Mouse (Mus musculus): ENCODE results near the gene U2af2. TPM values are rescaled to one million over a fixed set of nuclear protein-coding genes. Genes with fewer than 3 reads are reported as not detected.

The U2af2 gene
- polyA plus RNA-seq, 1 experiment from 2014 or later = 189 TPM

DNA sequence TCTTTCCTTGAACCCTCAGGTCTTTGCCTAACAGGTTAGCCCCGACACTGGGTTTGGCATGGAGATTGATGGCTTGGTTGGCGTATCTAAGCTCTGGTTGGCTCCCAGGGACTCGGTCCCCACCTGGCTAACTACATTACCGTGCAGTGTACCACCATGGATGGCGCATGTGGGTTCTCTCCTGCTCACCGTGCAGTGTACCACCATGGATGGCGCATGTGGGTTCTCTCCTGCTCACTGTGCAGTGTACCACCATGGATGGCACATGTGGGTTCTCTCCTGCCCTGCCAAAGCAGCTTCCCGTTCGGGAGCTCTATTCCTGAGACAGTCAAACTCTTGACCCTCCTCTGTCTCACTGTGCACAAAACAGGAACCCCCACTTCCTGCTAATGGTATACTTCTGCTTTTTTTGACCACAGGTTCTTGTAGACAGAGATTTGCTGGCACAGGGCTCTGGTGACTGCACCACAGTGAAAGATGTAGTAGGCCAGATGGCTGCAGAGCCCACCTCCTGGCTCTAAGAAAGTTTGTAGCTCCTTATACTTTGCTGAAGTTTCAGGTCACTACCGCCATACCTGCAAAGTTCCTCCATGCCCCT, 39.2 kb downstream of the U2af2 start:
- 0 out of 2 replicates have a peak, but pooled peaks cover 2% of the 10 kb centered on the region for H3K9me3 ChIP-seq
- no peaks in the 10 kb centered on the region for H3K27me3 ChIP-seq (replicated peaks; ENCODE audit: low read depth, poor library complexity, severe bottlenecking)
- H3K27ac ChIP-seq (replicated peaks) = no peak overlapping the region
- 90% methylated on average over 10 of the region's 10 CpGs for WGBS
- H3K36me3 ChIP-seq (replicated peaks) = peaks cover 38% of the 10 kb centered on the region
- H3K4me3 ChIP-seq = no peak overlapping the region
- no peaks in the 10 kb centered on the region for H3K4me1 ChIP-seq
- no peak for DNase-seq (ENCODE audit: low spot score)

DNA sequence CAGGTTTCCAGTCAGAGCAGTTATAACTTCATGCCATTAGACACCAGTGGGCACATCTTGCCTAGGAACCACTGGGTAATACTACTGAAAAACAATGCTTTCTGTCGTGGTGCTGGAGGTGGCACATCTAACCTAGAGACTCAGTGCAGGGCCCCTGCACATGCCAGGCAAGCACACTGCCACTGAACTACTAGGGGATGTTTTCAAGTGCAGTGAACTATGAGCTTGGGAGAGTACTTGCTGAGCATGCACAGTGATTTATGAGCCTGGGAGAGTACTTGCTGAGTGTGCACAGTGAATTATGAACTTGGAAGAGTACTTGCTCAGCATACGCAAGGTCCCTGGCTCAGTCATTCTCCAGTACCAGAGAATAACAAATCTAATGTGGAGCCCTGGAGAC, 40.6 kb downstream of the U2af2 start:
- H3K4me3 ChIP-seq = no peak overlapping the region
- H3K36me3 ChIP-seq (replicated peaks) = peaks cover 24% of the 10 kb centered on the region
- no peaks in the 10 kb centered on the region for H3K27me3 ChIP-seq (replicated peaks; ENCODE audit: low read depth, poor library complexity, severe bottlenecking)
- no peak for DNase-seq (ENCODE audit: low spot score)
- H3K9me3 ChIP-seq = no peaks in the 10 kb centered on the region
- no peak overlapping the region for H3K27ac ChIP-seq (replicated peaks)
- H3K4me1 ChIP-seq = no peaks in the 10 kb centered on the region
- WGBS = 86% methylated on average over 2 of the region's 2 CpGs

DNA sequence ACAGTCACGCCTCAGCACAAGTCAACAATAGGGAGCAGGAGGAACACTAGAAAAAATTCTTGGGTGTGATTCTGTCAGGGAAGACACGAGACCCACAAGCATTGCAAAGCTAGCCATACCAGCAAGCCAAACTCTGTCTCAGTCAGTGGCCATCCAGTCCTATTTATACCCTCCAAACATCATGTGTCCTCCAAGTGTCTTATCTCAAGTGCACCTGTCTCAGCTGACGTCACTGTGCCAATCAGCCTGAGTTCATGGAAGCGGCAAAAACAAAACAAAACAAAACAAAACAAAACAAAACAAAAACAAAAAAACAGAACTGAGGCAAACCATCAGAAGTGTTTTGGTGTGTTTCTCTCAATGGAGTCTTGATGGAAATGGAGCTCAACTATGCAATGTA, 46.3 kb downstream of the U2af2 start:
- WGBS = 86% methylated on average over 4 of the region's 4 CpGs
- no peak overlapping the region for H3K27ac ChIP-seq (replicated peaks)
- no peak overlapping the region for H3K4me3 ChIP-seq
- H3K4me1 ChIP-seq = no peaks in the 10 kb centered on the region
- H3K9me3 ChIP-seq = 0 out of 2 replicates have a peak, but pooled peaks cover 3% of the 10 kb centered on the region
- no peaks in the 10 kb centered on the region for H3K27me3 ChIP-seq (replicated peaks; ENCODE audit: low read depth, poor library complexity, severe bottlenecking)
- no peaks in the 10 kb centered on the region for H3K36me3 ChIP-seq (replicated peaks)
- no peak for DNase-seq (ENCODE audit: low spot score)

DNA sequence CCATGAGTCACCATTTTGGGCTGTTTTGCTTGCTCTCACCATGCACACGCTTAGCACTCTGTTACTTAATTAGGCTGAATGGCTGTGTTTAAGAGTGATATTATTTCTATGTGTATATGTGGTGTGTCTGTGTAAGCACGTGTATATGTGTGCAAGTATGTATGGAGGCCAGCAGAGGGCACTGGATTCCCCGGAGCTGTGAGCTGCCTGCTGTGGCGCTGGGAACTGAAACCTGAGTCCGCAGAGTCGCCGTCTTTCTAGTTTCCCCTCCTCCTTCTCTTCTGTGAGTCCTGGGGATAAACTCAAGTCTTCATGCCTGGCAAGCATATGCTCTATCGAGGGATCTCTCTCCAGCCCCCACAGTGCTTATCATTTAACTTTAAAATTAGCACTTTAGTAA, 47.4 kb downstream of the U2af2 start:
- H3K4me1 ChIP-seq = no peaks in the 10 kb centered on the region
- H3K27me3 ChIP-seq (replicated peaks; ENCODE audit: low read depth, poor library complexity, severe bottlenecking) = no peaks in the 10 kb centered on the region
- no peak overlapping the region for H3K27ac ChIP-seq (replicated peaks)
- no peak overlapping the region for H3K4me3 ChIP-seq
- H3K36me3 ChIP-seq (replicated peaks) = no peaks in the 10 kb centered on the region
- 85% methylated on average over 8 of the region's 8 CpGs for WGBS
- DNase-seq (ENCODE audit: low spot score) = no peak
- H3K9me3 ChIP-seq = 0 out of 2 replicates have a peak, but pooled peaks cover 3% of the 10 kb centered on the region

DNA sequence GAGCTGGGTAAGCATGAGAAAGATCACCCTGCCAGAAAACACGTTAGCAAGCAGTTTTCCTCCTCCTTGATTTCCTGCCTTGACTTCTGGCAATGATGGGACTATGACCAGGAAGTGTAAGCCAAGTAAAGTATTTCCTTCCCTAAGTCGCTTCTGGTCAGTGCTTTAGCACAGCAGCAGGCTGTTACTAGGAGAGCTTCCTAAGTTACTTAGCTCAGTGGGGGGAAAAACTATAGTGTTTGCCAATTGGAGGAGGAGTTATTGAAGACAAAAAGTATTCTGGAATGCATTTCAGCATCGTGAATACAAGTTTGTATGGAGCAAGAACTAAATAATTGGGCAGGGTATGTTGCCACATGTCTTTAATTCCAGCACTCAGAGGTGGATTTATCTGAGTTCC, 50.8 kb downstream of the U2af2 start:
- 49% methylated on average over 3 of the region's 3 CpGs for WGBS
- 0 out of 2 replicates have a peak, but pooled peaks cover 3% of the 10 kb centered on the region for H3K9me3 ChIP-seq
- H3K27ac ChIP-seq (replicated peaks) = no peak overlapping the region
- H3K36me3 ChIP-seq (replicated peaks) = no peaks in the 10 kb centered on the region
- no peaks in the 10 kb centered on the region for H3K4me1 ChIP-seq
- no peaks in the 10 kb centered on the region for H3K27me3 ChIP-seq (replicated peaks; ENCODE audit: low read depth, poor library complexity, severe bottlenecking)
- H3K4me3 ChIP-seq = no peak overlapping the region
- no peak for DNase-seq (ENCODE audit: low spot score)

DNA sequence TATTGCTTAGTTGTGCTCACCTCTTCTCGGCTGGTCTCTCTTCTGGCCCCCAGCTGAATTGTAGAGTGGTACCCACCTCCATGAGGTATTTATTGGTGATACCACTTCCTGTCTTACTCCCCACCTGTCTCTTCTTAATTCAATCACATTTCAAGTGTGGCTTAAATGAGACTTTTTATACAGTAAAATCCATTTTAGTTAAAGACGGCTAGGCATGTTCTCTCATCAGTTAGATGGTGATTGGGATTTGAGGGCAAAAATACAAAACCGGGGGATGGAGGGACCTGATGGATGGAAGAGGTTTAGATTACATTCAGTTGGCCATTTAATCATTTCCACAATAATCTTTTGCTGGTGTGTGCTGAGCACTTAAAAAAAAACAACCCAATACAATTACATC, 54.9 kb downstream of the U2af2 start, which contains the start of gene Rfpl4:
Gene Rfpl4, minus strand, starts transcription at position 101 of the 400 bp plus-strand sequence.
- Histone ChIP-seq H3K4me1 (no peaks in the 10 kb centered on the region), H3K27ac (replicated peaks) (no peak within 1 kb of the TSS), H3K36me3 (replicated peaks) (no peaks in the 10 kb centered on the region), H3K9me3 (no peaks in the 10 kb centered on the region), H3K27me3 (replicated peaks; ENCODE audit: low read depth, poor library complexity, severe bottlenecking) (no peaks in the 10 kb centered on the region), H3K4me3 (no peak within 1 kb of the TSS)
- 89% methylated on average over 3 of the region's 3 CpGs for WGBS
- no peak for DNase-seq (ENCODE audit: low spot score)

DNA sequence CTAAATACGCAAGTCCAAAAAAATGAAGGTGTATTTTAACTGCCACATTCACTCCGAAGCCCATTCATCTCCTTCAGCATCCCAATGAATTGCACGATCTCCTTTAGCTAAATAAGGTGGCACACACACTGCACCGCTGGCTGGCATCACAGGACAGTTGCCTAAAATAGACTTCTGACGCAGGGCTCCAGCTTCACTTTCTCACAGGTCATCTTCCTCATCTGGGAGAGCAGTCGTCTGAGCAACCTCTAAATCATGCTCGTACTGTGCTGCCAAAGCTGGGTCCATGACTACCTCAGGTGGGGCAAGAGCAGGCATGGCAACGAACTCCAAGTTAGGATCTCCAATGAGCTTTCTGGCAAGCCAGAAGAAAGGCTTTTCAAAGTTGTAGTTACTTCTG, 63.1 kb downstream of the U2af2 start:
- Histone ChIP-seq H3K9me3 (no peaks in the 10 kb centered on the region), H3K36me3 (replicated peaks) (no peaks in the 10 kb centered on the region), H3K27ac (replicated peaks) (no peak overlapping the region), H3K27me3 (replicated peaks; ENCODE audit: low read depth, poor library complexity, severe bottlenecking) (peaks cover 7% of the 10 kb centered on the region), H3K4me3 (no peak overlapping the region), H3K4me1 (no peaks in the 10 kb centered on the region)
- no peak for DNase-seq (ENCODE audit: low spot score)
- WGBS = 89% methylated on average over 8 of the region's 8 CpGs

DNA sequence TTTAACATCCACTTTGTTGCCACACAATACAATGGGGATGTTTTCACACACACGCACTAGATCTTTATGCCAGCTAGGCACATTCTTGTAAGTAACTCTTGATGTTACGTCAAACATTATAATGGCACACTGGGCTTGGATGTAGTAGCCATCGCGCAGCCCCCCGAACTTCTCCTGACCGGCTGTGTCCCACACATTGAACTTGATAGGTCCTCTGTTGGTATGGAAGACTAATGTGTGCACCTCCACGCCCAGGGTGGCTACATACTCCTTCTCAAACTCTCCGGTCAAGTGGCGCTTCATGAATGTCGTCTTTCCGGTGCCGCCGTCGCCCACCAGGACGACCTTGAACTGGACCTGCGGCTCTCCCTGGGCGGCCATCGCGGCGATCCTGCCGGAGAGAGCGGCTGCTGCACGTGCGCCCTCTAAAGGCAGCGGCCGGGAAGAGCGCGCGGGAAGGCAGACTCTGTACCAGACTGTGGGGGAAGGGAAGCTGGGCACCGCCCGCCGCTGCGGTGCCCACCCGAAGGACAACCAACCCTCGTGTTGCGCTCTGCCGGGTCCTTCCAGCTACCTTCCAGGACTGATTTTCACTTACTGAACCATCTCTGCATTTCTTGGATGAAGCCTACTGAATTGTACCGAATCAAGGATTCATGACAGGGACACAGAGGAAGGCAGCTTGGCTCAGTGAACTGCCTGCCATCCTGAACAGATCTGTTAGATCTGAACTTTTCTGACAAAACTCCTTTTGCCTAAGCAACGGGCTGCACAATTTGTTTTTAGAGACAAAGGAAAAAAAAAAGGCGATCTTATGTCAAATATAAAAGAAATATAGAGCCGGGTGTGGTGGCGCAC, 63.8 kb downstream of the U2af2 start, which contains the start of gene Rasl2-9:
Gene Rasl2-9, minus strand, starts transcription at position 402 of the 858 bp plus-strand sequence.
- peaks cover 7% of the 10 kb centered on the region for H3K27me3 ChIP-seq (replicated peaks; ENCODE audit: low read depth, poor library complexity, severe bottlenecking)
- H3K4me1 ChIP-seq = no peaks in the 10 kb centered on the region
- whole genome bisulfite sequencing = 20% methylated on average over 42 of the region's 42 CpGs
- H3K36me3 ChIP-seq (replicated peaks) = no peaks in the 10 kb centered on the region
- peak within 1 kb of the TSS; percentile 50 for H3K4me3 ChIP-seq
- DNase-seq (ENCODE audit: low spot score) = peak; percentile 79
- no peaks in the 10 kb centered on the region for H3K9me3 ChIP-seq
- no peak within 1 kb of the TSS for H3K27ac ChIP-seq (replicated peaks)

Small RNA genes within 50 kb of the gene (microRNA-seq; reads per million reads assigned to microRNA genes)
- not detected for gene Gm26217

Other genes starting within 250 kb of the U2af2 start
- gene Ube2s, start 249.6 kb upstream of the U2af2 start, polyA plus RNA-seq (2016; fragmentation: Nextera tagmentation; extraction: Ambion mirVana) = 422 and 438 TPM in 2 replicates
- gene Shisa7, start 217.4 kb upstream of the U2af2 start, polyA plus RNA-seq (2016; fragmentation: Nextera tagmentation; extraction: Ambion mirVana) = 0.23 and 0.35 TPM in 2 replicates
- 2.6 and 4.1 TPM in 2 replicates for gene Isoc2b, start 191.9 kb upstream of the U2af2 start, polyA plus RNA-seq (2016; fragmentation: Nextera tagmentation; extraction: Ambion mirVana)
- 0.68 and 0.86 TPM in 2 replicates for gene Isoc2a, start 185.0 kb upstream of the U2af2 start, polyA plus RNA-seq (2016; fragmentation: Nextera tagmentation; extraction: Ambion mirVana)
- 0.22 TPM in 1 of 2 replicates, not detected in the other for gene Gm36210, start 155.6 kb upstream of the U2af2 start, polyA plus RNA-seq (2016; fragmentation: Nextera tagmentation; extraction: Ambion mirVana)
- 4.5 and 4.6 TPM in 2 replicates for gene Zfp628, start 146.9 kb upstream of the U2af2 start, polyA plus RNA-seq (2016; fragmentation: Nextera tagmentation; extraction: Ambion mirVana)
- 4.9 and 5.3 TPM in 2 replicates for gene Nat14, start 140.1 kb upstream of the U2af2 start, polyA plus RNA-seq (2016; fragmentation: Nextera tagmentation; extraction: Ambion mirVana)
- 1.4 and 1.7 TPM in 2 replicates for gene Ssc5d, start 136.4 kb upstream of the U2af2 start, polyA plus RNA-seq (2016; fragmentation: Nextera tagmentation; extraction: Ambion mirVana)
- 0.09 TPM in 1 of 2 replicates, not detected in the other for gene Sbk2, start 97.7 kb upstream of the U2af2 start, polyA plus RNA-seq (2016; fragmentation: Nextera tagmentation; extraction: Ambion mirVana)
- 0.05 TPM in 1 of 2 replicates, not detected in the other for gene Sbk3, start 91.0 kb upstream of the U2af2 start, polyA plus RNA-seq (2016; fragmentation: Nextera tagmentation; extraction: Ambion mirVana)
- gene Zfp579, start 66.0 kb upstream of the U2af2 start, polyA plus RNA-seq (2016; fragmentation: Nextera tagmentation; extraction: Ambion mirVana) = 24.8 and 29.3 TPM in 2 replicates
- gene Zfp524, start 47.7 kb upstream of the U2af2 start, polyA plus RNA-seq (2016; fragmentation: Nextera tagmentation; extraction: Ambion mirVana) = 7.8 and 8.0 TPM in 2 replicates
- 55.6 and 56.5 TPM in 2 replicates for gene Fiz1, start 47.4 kb upstream of the U2af2 start, polyA plus RNA-seq (2016; fragmentation: Nextera tagmentation; extraction: Ambion mirVana)
- 0.38 and 1.3 TPM in 2 replicates for gene Gm44973, start 46.6 kb upstream of the U2af2 start, polyA plus RNA-seq (2016; fragmentation: Nextera tagmentation; extraction: Ambion mirVana)
- 6.1 and 6.6 TPM in 2 replicates for gene Zfp865, start 41.8 kb upstream of the U2af2 start, polyA plus RNA-seq (2016; fragmentation: Nextera tagmentation; extraction: Ambion mirVana)
- 7.9 and 8.0 TPM in 2 replicates for gene Ccdc106, start 41.6 kb upstream of the U2af2 start, polyA plus RNA-seq (2016; fragmentation: Nextera tagmentation; extraction: Ambion mirVana)
- not detected in 2 replicates for gene 4632433K11Rik, start 28.0 kb upstream of the U2af2 start, polyA plus RNA-seq (2016; fragmentation: Nextera tagmentation; extraction: Ambion mirVana)
- 2.7 and 2.8 TPM in 2 replicates for gene Zfp784, start 23.7 kb upstream of the U2af2 start, polyA plus RNA-seq (2016; fragmentation: Nextera tagmentation; extraction: Ambion mirVana)
- gene Zfp580, start 10.6 kb upstream of the U2af2 start, polyA plus RNA-seq (2016; fragmentation: Nextera tagmentation; extraction: Ambion mirVana) = 29.8 and 33.9 TPM in 2 replicates
- gene Epn1, start 18.1 kb downstream of the U2af2 start, polyA plus RNA-seq (2016; fragmentation: Nextera tagmentation; extraction: Ambion mirVana) = 56.7 and 58.8 TPM in 2 replicates
- gene Rfpl4, start 54.8 kb downstream of the U2af2 start, polyA plus RNA-seq (2016; fragmentation: Nextera tagmentation; extraction: Ambion mirVana) = not detected in 2 replicates
- gene Rasl2-9, start 63.8 kb downstream of the U2af2 start, polyA plus RNA-seq (2016; fragmentation: Nextera tagmentation; extraction: Ambion mirVana) = 0.20 TPM in 2 replicates
- gene Vmn1r55, start 87.5 kb downstream of the U2af2 start, polyA plus RNA-seq (2016; fragmentation: Nextera tagmentation; extraction: Ambion mirVana) = 0.01 TPM in 1 of 2 replicates, not detected in the other
- not detected in 2 replicates for gene Vmn1r56, start 134.6 kb downstream of the U2af2 start, polyA plus RNA-seq (2016; fragmentation: Nextera tagmentation; extraction: Ambion mirVana)
- gene Vmn1r57, start 156.3 kb downstream of the U2af2 start, polyA plus RNA-seq (2016; fragmentation: Nextera tagmentation; extraction: Ambion mirVana) = not detected in 2 replicates